ENCODE assay signal across 9 mouse cellular contexts in genomic region chr15:32012044-32012443, GRCm38 (mm10).
DNase-seq lines count a peak whose midpoint lies in the region; ATAC-seq lines count a peak whose summit lies in the region.
"Had no signal": no experiment of that assay in that cellular context is flagged by ENCODE, and none has a peak within 500 bp of the region (broad histone marks: within the 10 kb centered on the region; RNA-seq: fewer than 3 reads in every experiment).

No protein-coding gene starts in this region.

- H3K4me3 ChIP-seq in limb, embryonic 11.5 days (ENCODE audit: low read depth, low read length), result no peak overlapping the region
- H3K4me3 ChIP-seq in limb, embryonic 10.5 days, result no peak overlapping the region
- H3K4me3 ChIP-seq: liver, embryonic 15.5 days had no signal

- no peak overlapping the region for H3K9ac ChIP-seq in limb, embryonic 11.5 days (ENCODE audit: low read length)
- H3K9ac ChIP-seq: liver, embryonic 15.5 days had no signal

- ATAC-seq in cerebellum, adult (ENCODE audit: insufficient number of reproducible peaks, low FRiP score, low TSS enrichment), result no peak
- no peak for ATAC-seq in limb, embryonic 11.5 days (ENCODE audit: insufficient number of reproducible peaks, low FRiP score, low TSS enrichment, low read depth)
- peak; percentile 56; the same call in 1 of the 2 replicates for ATAC-seq in granulocyte monocyte progenitor cell, adult 5-6 weeks (replicated peaks; ENCODE audit: poor library complexity, severe bottlenecking)

- no peaks in the 10 kb centered on the region for H3K9me3 ChIP-seq in limb, embryonic 11.5 days (ENCODE audit: control insufficient read depth, low read length)
- no peaks in the 10 kb centered on the region for H3K9me3 ChIP-seq in limb, embryonic 10.5 days (replicated peaks)
- H3K9me3 ChIP-seq: liver, embryonic 15.5 days had no signal

- no peak overlapping the region for H3K27ac ChIP-seq in limb, embryonic 11.5 days (replicated peaks; ENCODE audit: low read depth, low read length)
- H3K27ac ChIP-seq in limb, embryonic 10.5 days, result no peak overlapping the region
- H3K27ac ChIP-seq: liver, embryonic 15.5 days had no signal

- no peaks in the 10 kb centered on the region for H3K4me1 ChIP-seq in limb, embryonic 11.5 days (ENCODE audit: control insufficient read depth, insufficient read depth, low read length)
- peaks cover 9% of the 10 kb centered on the region for H3K4me1 ChIP-seq in limb, embryonic 10.5 days
- H3K4me1 ChIP-seq: liver, embryonic 15.5 days had no signal

- H3K4me2 ChIP-seq in limb, embryonic 11.5 days (ENCODE audit: low read depth, severe bottlenecking), result no peak overlapping the region
- H3K4me2 ChIP-seq: liver, embryonic 15.5 days had no signal

- H3K36me3 ChIP-seq in limb, embryonic 11.5 days (ENCODE audit: control insufficient read depth, insufficient read depth, low read length), result no peaks in the 10 kb centered on the region
- no peaks in the 10 kb centered on the region for H3K36me3 ChIP-seq in limb, embryonic 10.5 days
- H3K36me3 ChIP-seq: liver, embryonic 15.5 days had no signal

- 59% methylated on average over 2 of the region's 2 CpGs for WGBS in limb, embryonic 11.5 days
- WGBS in limb, embryonic 10.5 days, result 52% methylated on average over 2 of the region's 2 CpGs

- DNase-seq in cerebellum, adult 8-10 months, result peak; percentile 35
- peak; percentile 64 for DNase-seq in limb, embryonic 11.5 days (ENCODE audit: low spot score)
- DNase-seq in limb, embryonic 10.5 days (ENCODE audit: low spot score), result no peak
- DNase-seq in adrenal gland, postnatal 10 days, result peak; percentile 71
- peak; percentile 51 for DNase-seq in lung, postnatal 25 days (ENCODE audit: low spot score)
- no peak for DNase-seq in thymus, postnatal 14 days

- H3K27me3 ChIP-seq in limb, embryonic 11.5 days (ENCODE audit: control insufficient read depth, insufficient read depth, low read length), result no peaks in the 10 kb centered on the region
- H3K27me3 ChIP-seq in limb, embryonic 10.5 days (ENCODE audit: low read depth, poor library complexity, severe bottlenecking), result no peaks in the 10 kb centered on the region
- H3K27me3 ChIP-seq: liver, embryonic 15.5 days had no signal

Comparison
In these comparisons a context has a peak if more than half of its experiments do, and no peak if none do; other contexts are left out.
1. DNase-seq: peak in cerebellum, adult 8-10 months (single experiment), limb, embryonic 11.5 days (single experiment), adrenal gland, postnatal 10 days (single experiment) and lung, postnatal 25 days (single experiment); none in limb, embryonic 10.5 days (single experiment) and thymus, postnatal 14 days (single experiment).